Mouse (Mus musculus): ENCODE data around the gene Slc16a6. TPM values are rescaled to one million over a fixed set of nuclear protein-coding genes. Genes with fewer than 3 reads are reported as not detected.

The Slc16a6 gene
- polyA plus RNA-seq, 1 experiment = 34.7 TPM

- Histone ChIP-seq H3K4me3 (replicated peaks) (no peak overlapping the region), H3K4me1 (peaks cover 72% of the 10 kb centered on the region)
Observed at GRCm38 (mm10) chr11:109474836-109475235, 1.4 kb upstream of the Slc16a6 start.

GRCm38 (mm10) chr11:109474086-109474742 lies 816 bp upstream of the Slc16a6 start:
- H3K27me3 ChIP-seq (replicated peaks) = no peaks in the 10 kb centered on the region
- H3K4me3 ChIP-seq (replicated peaks) = peak overlapping the region; percentile 99
- peaks cover 12% of the 10 kb centered on the region for H3K36me3 ChIP-seq (replicated peaks; ENCODE audit: low read length)
- no peaks in the 10 kb centered on the region for H3K9me3 ChIP-seq
- TF ChIP-seq GATA1 (IDR thresholded peaks at IDR 0.05; ENCODE audit: borderline replicate concordance, low read length) (no peak), FLI1 (IDR thresholded peaks at IDR 0.05; ENCODE audit: low read length) (no peak)
- peaks cover 72% of the 10 kb centered on the region for H3K4me1 ChIP-seq

More at GRCm38 (mm10) chr11:109474836-109475235, 1.4 kb upstream of the Slc16a6 start:
- no peak for TF ChIP-seq GATA1 (IDR thresholded peaks at IDR 0.05; ENCODE audit: borderline replicate concordance, low read length)
- no peak for TF ChIP-seq FLI1 (IDR thresholded peaks at IDR 0.05; ENCODE audit: low read length)
- Histone ChIP-seq H3K36me3 (replicated peaks; ENCODE audit: low read length) (peaks cover 10% of the 10 kb centered on the region), H3K9me3 (no peaks in the 10 kb centered on the region), H3K27me3 (replicated peaks) (no peaks in the 10 kb centered on the region)

- H3K36me3 ChIP-seq (replicated peaks; ENCODE audit: low read length) = peaks cover 23% of the 10 kb centered on the region
- TF ChIP-seq FLI1 (IDR thresholded peaks at IDR 0.05; ENCODE audit: low read length) (no peak), GATA1 (IDR thresholded peaks at IDR 0.05; ENCODE audit: borderline replicate concordance, low read length) (no peak)
- peak overlapping the region; percentile 99 for H3K4me3 ChIP-seq (replicated peaks)
- no peaks in the 10 kb centered on the region for H3K9me3 ChIP-seq
- H3K27me3 ChIP-seq (replicated peaks) = no peaks in the 10 kb centered on the region
- peaks cover 74% of the 10 kb centered on the region for H3K4me1 ChIP-seq
Observed at GRCm38 (mm10) chr11:109472821-109473170, 602 bp downstream of the Slc16a6 start.

- Histone ChIP-seq H3K36me3 (replicated peaks; ENCODE audit: low read length) (peaks cover 29% of the 10 kb centered on the region), H3K4me1 (peaks cover 74% of the 10 kb centered on the region), H3K27me3 (replicated peaks) (no peaks in the 10 kb centered on the region), H3K4me3 (replicated peaks) (peak overlapping the region; percentile 99), H3K9me3 (no peaks in the 10 kb centered on the region)
- no peak for TF ChIP-seq FLI1 (IDR thresholded peaks at IDR 0.05; ENCODE audit: low read length)
- TF ChIP-seq GATA1 (IDR thresholded peaks at IDR 0.05; ENCODE audit: borderline replicate concordance, low read length) = no peak
Observed at GRCm38 (mm10) chr11:109472171-109472691, 1.2 kb downstream of the Slc16a6 start.

GRCm38 (mm10) chr11:109470921-109471861 lies 2.2 kb downstream of the Slc16a6 start:
- no peaks in the 10 kb centered on the region for H3K27me3 ChIP-seq (replicated peaks)
- no peak for TF ChIP-seq GATA1 (IDR thresholded peaks at IDR 0.05; ENCODE audit: borderline replicate concordance, low read length)
- no peak for TF ChIP-seq FLI1 (IDR thresholded peaks at IDR 0.05; ENCODE audit: low read length)
- peaks cover 37% of the 10 kb centered on the region for H3K36me3 ChIP-seq (replicated peaks; ENCODE audit: low read length)
- H3K9me3 ChIP-seq = no peaks in the 10 kb centered on the region
- H3K4me3 ChIP-seq (replicated peaks) = peak overlapping the region; percentile 99
- peaks cover 71% of the 10 kb centered on the region for H3K4me1 ChIP-seq

- H3K4me1 ChIP-seq = peaks cover 70% of the 10 kb centered on the region
- no peak for TF ChIP-seq FLI1 (IDR thresholded peaks at IDR 0.05; ENCODE audit: low read length)
- no peak for TF ChIP-seq GATA1 (IDR thresholded peaks at IDR 0.05; ENCODE audit: borderline replicate concordance, low read length)
- no peaks in the 10 kb centered on the region for H3K27me3 ChIP-seq (replicated peaks)
- H3K36me3 ChIP-seq (replicated peaks; ENCODE audit: low read length) = peaks cover 45% of the 10 kb centered on the region
- H3K4me3 ChIP-seq (replicated peaks) = peak overlapping the region; percentile 99
- H3K9me3 ChIP-seq = no peaks in the 10 kb centered on the region
Observed at GRCm38 (mm10) chr11:109470170-109470569, 3.2 kb downstream of the Slc16a6 start.

- Histone ChIP-seq H3K27me3 (replicated peaks) (no peaks in the 10 kb centered on the region), H3K4me1 (peaks cover 67% of the 10 kb centered on the region), H3K9me3 (no peaks in the 10 kb centered on the region), H3K36me3 (replicated peaks; ENCODE audit: low read length) (peaks cover 65% of the 10 kb centered on the region), H3K4me3 (replicated peaks) (no peak overlapping the region)
- TF ChIP-seq GATA1 (IDR thresholded peaks at IDR 0.05; ENCODE audit: borderline replicate concordance, low read length) = no peak
- no peak for TF ChIP-seq FLI1 (IDR thresholded peaks at IDR 0.05; ENCODE audit: low read length)
Observed at GRCm38 (mm10) chr11:109468133-109468532, 5.3 kb downstream of the Slc16a6 start.

- peaks cover 78% of the 10 kb centered on the region for H3K4me1 ChIP-seq
- no peaks in the 10 kb centered on the region for H3K27me3 ChIP-seq (replicated peaks)
- no peak overlapping the region for H3K4me3 ChIP-seq (replicated peaks)
- TF ChIP-seq FLI1 (IDR thresholded peaks at IDR 0.05; ENCODE audit: low read length) (no peak), GATA1 (IDR thresholded peaks at IDR 0.05; ENCODE audit: borderline replicate concordance, low read length) (no peak)
- peaks cover 77% of the 10 kb centered on the region for H3K36me3 ChIP-seq (replicated peaks; ENCODE audit: low read length)
- H3K9me3 ChIP-seq = no peaks in the 10 kb centered on the region
Observed at GRCm38 (mm10) chr11:109466987-109467386, 6.4 kb downstream of the Slc16a6 start.

- peaks cover 77% of the 10 kb centered on the region for H3K4me1 ChIP-seq
- H3K36me3 ChIP-seq (replicated peaks; ENCODE audit: low read length) = peaks cover 91% of the 10 kb centered on the region
- no peak overlapping the region for H3K4me3 ChIP-seq (replicated peaks)
- H3K27me3 ChIP-seq (replicated peaks) = no peaks in the 10 kb centered on the region
- H3K9me3 ChIP-seq = no peaks in the 10 kb centered on the region
- TF ChIP-seq GATA1 (IDR thresholded peaks at IDR 0.05; ENCODE audit: borderline replicate concordance, low read length) = no peak
- no peak for TF ChIP-seq FLI1 (IDR thresholded peaks at IDR 0.05; ENCODE audit: low read length)
Observed at GRCm38 (mm10) chr11:109465068-109465467, 8.3 kb downstream of the Slc16a6 start.
